Mouse (Mus musculus) olfactory bulb, adult 2 months (tissue): ENCODE data around the gene Ubl5.

Source experiments
- CTCF ChIP-seq: fragments of 200-500 bp; IDR thresholded peaks from 2 replicates; pipeline ENCODE4 v1.5.1; 2012; ENCODE audit warnings: low read depth, mild to moderate bottlenecking, low read length, moderate library complexity; ENCODE audit not compliant: insufficient read depth
- POLR2A ChIP-seq: fragments of 200-500 bp; IDR thresholded peaks from 2 replicates; pipeline ENCODE4 v1.6.1; 2012; ENCODE audit warnings: mild to moderate bottlenecking, low read depth, low read length, moderate library complexity; ENCODE audit not compliant: insufficient read depth

- TF ChIP-seq POLR2A (no peak), CTCF (no peak)
These were observed 2.4 kb downstream of the Ubl5 start for GRCm38 (mm10) chr9:20645121-20645520.
